Mouse (Mus musculus): ENCODE measurements around the gene Opcml.

DNA sequence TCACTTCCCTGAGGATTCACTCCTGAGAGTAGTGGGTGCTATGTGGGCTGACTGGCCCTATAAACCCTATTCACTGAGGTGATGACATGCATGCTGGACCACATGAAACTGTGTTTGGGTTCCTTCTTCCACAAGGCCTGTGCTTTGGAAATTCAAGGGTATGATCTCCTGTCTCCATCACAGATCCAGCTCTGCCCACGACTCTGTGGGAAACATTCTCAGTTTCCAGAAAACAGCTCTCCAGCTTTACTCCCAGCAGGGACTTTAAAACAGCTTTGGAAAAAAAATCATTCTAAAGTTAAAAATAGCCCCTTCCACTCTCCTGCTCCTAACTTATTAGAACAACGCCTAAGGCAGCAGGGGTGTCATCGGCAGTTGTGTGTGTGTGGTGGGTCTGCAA lies 491.0 kb downstream of the Opcml start:
- TF ChIP-seq POLR2A (IDR thresholded peaks at IDR 0.05; ENCODE audit: low read depth, low read length) = no peak
- TF ChIP-seq CTCF (IDR thresholded peaks at IDR 0.05; ENCODE audit: borderline replicate concordance, insufficient read depth, low read length) = no peak

Measured in embryonic fibroblast, embryonic 13.5 days (primary cell).